Mouse (Mus musculus) embryonic fibroblast, embryonic 13.5 days (primary cell): Measurements from ENCODE around the gene Snap29. TPM values are rescaled to one million over a fixed set of nuclear protein-coding genes. Genes with fewer than 3 reads are reported as not detected.

Source experiments
- H3K27ac ChIP-seq: 2 replicates; pipeline ENCODE4 v1.5.1; 2012; ENCODE audit warnings: low read length, control low read depth, inconsistent platforms; ENCODE audit not compliant: insufficient read depth
- H3K4me1 ChIP-seq: 2 replicates; pipeline ENCODE4 v1.6.1; 2011; ENCODE audit warnings: low read length; ENCODE audit not compliant: control insufficient read depth, insufficient read depth
- H3K4me3 ChIP-seq: 2 replicates; pipeline ENCODE4 v1.5.1; 2011; ENCODE audit warnings: mild to moderate bottlenecking, control low read depth, low read length; ENCODE audit not compliant: insufficient read depth
- CTCF ChIP-seq: IDR thresholded peaks from 2 replicates; pipeline ENCODE4 v1.5.1; 2011; ENCODE audit warnings: mild to moderate bottlenecking, control low read depth, low read length, moderate library complexity, borderline replicate concordance; ENCODE audit not compliant: insufficient read depth
- POLR2A ChIP-seq: IDR thresholded peaks from 2 replicates; pipeline ENCODE4 v1.6.1; 2011; ENCODE audit warnings: low read depth, mild to moderate bottlenecking, control low read depth, low read length, moderate library complexity
- polyA plus RNA-seq: library from polyadenylated mRNA; stranded (reverse); fragments of >200 nt; gene quantifications from 2 replicates; pipeline ENCODE4 v1.2.4, GENCODE M21; 2011; ENCODE audit warnings: low read depth; ENCODE audit not compliant: missing spikeins, insufficient read length

The Snap29 gene
- polyA plus RNA-seq, 1 experiment, result 19.5 TPM

DNA sequence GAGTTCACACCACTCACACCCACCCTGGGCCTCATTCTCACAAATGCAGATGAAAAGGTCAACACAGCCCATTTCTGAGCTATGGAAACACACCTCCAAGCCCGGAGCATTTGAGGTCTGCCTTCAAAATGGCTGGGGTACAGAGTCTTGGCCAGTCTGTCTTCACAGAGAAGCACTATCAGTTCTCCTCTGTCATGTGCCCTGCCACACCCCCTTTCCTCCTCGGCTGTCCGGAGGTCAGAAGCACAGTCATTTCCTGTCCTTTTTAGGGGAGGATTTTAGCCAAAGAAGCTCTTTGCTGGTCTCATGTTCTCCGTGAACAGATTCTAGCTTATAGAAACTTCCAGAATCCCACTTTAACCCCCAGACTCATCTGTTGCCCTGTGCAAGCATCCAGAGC, 4.4 kb downstream of the Snap29 start:
- no peak overlapping the region for H3K27ac ChIP-seq
- no peak for TF ChIP-seq CTCF
- TF ChIP-seq POLR2A, result no peak

DNA sequence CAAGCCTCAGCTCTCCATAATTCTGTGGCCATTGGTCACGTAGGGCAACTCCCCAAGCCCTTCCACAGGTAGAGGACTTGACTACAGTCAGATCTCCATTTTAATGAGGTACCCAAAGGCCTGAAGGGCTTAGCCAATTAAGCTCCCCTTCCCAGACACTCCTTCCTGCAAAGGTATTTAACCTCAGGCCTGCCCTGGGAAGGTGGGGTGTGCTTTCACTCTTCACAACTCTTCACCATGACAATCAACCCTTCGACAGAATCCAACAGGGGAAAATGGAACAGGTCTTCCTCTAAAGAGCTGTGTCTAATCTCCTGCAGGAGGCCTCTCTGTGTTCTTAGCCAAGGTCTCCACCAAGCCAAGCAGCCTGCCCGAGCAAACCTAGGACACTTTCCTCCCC, 17.2 kb downstream of the Snap29 start:
- no peak for TF ChIP-seq CTCF
- no peak for TF ChIP-seq POLR2A
- Histone ChIP-seq H3K27ac (no peak overlapping the region), H3K4me3 (no peak overlapping the region), H3K4me1 (no peaks in the 10 kb centered on the region)

More for the DNA sequence above, 4.4 kb downstream of the Snap29 start:
- Histone ChIP-seq H3K4me1 (peaks cover 16% of the 10 kb centered on the region), H3K4me3 (no peak overlapping the region)

DNA sequence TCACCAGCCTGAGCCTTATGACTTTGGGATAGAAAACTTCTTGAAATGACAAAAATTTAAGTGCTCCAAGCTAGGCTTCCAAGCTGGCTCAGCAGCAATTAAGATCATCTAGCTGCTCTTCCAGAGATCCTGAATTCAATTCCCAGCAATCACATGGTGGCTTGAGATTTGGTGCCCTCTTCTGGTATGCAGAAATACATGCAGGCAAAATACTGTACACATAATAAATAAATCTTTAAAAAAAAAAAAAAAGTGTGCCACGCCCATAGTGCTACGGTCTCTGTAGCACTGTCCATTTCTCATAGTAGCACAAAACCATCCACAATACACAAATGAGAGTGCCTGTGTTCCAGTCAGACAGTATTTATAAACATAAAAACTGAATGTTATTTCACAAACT, 26.8 kb downstream of the Snap29 start:
- Histone ChIP-seq H3K27ac (no peak overlapping the region), H3K4me3 (no peak overlapping the region), H3K4me1 (no peaks in the 10 kb centered on the region)
- TF ChIP-seq POLR2A, result no peak

DNA sequence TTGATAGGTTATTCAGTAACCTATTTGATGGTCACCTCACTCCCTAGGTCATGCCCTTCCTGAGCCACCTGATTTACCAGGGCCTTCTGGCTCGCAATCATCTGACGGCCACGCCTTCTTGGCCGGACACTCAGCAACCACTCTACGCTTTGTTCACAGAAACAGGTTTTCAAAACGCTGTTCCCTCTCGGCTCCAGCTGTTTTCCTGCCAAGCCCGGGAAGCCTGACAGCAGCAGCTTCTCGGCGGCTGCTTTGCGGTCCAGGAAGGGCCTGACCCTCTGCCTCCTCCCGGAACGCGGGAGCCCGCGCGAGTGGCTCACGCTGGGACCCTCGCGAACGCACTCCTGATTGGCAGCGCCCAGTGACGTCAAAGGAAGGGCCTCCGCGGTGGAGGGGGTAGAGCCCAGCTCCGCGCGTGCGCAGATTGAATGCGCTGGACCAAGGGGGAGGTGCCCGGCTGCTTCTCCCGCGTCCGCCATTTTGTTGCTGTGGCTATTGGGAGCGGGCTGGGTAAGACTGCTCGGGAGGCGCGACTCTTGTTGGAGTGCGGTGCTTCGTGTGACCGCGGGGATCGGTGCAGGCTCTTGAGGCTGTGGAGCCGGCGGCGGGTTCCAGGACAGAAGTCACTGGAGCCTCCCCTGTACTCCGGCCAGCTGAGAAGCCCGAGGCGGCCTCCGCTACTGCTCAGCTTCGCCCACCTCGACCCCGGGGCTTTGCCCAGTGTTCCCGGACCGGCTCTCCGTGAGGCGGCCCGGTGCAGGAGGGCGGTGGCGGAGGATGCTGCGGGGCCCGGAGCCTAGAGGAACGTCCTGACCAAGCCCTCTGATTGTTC, 46.0 kb downstream of the Snap29 start, which contains the start of gene Crkl:
Gene Crkl, plus strand, starts transcription at position 447 of the 832 bp plus-strand sequence.
- peak within 1 kb of the TSS; percentile 44 for H3K27ac ChIP-seq
- H3K4me1 ChIP-seq, result peaks cover 12% of the 10 kb centered on the region
- peak within 1 kb of the TSS; percentile 96 for H3K4me3 ChIP-seq
- peak; percentile 73 for TF ChIP-seq POLR2A
- no peak for TF ChIP-seq CTCF

DNA sequence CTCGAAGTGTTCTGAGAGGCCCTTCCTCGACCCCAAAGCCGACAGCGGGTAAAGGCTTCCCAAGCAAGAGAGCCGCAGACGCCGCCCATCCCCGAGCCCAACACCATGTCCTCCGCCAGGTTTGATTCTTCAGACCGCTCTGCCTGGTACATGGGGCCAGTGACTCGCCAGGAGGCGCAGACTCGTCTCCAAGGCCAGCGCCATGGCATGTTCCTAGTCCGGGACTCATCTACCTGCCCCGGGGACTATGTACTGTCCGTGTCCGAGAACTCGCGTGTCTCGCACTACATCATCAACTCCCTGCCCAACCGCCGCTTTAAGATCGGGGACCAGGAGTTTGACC, 46.6 kb downstream of the Snap29 start:
- peaks cover 15% of the 10 kb centered on the region for H3K4me1 ChIP-seq
- peak overlapping the region; percentile 44 for H3K27ac ChIP-seq
- H3K4me3 ChIP-seq, result peak overlapping the region; percentile 96
- no peak for TF ChIP-seq POLR2A
- TF ChIP-seq CTCF, result no peak

DNA sequence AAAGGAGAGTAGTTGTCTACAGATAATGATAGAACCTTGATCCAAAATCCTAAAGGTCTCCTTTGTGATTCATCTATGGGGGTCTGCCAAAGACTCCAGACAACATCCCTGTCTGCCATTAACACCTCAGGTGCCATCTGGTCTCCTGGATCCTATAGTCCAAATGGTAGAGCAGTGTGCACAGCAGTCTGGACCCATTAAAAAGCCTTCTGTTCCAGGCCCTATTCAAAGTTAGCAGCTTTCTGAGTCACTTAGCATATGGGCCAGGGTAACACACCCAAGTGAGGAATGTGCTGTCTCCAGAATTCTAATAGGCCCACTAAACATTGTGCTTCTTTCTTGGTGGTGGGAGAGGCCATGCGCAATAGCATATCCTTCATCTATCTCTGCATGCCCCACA, 51.1 kb downstream of the Snap29 start:
- H3K4me1 ChIP-seq, result peaks cover 19% of the 10 kb centered on the region
- no peak overlapping the region for H3K4me3 ChIP-seq
- TF ChIP-seq CTCF, result no peak
- no peak for TF ChIP-seq POLR2A
- peak overlapping the region; percentile 14; the same call in 1 of the 2 replicates for H3K27ac ChIP-seq

DNA sequence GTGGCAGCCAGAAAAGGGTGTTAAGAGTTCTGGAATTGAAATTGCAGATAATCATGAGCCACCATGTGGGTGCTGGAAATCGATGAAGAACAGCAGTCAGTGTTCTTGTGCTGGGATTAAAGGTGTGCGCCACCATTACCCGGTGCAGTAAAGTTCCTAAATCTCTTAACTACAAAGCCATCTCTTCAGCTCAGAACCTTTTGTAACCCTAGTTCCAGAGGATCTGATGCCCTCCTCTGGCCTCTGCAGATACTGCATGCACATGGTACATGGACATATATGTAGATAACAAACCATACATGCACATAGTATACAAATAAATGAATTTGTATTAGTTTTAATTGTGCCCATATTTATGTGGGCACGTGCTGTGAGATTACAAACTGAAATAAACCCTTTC, 54.5 kb downstream of the Snap29 start:
- no peak overlapping the region for H3K27ac ChIP-seq
- H3K4me3 ChIP-seq, result no peak overlapping the region
- TF ChIP-seq CTCF, result no peak
- H3K4me1 ChIP-seq, result peaks cover 14% of the 10 kb centered on the region

DNA sequence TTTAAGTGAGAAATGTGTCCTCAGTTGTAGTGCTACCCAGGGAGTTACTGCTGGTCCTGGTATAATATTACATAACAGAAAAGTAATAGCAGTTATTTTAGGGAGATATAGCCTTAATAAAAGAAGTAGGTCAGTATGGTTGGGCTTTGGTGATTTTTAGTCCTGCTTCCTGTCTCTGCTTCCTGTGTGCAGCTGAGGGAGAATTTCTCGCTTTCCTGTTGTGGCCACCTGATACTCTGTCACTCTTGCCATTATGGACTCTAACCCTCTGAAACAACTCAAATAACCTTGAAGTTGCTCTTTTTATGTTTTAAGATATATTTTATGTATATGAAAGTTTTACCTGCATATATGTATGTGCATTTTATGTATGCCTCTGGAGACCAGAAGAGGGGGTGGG, 55.8 kb downstream of the Snap29 start:
- no peak overlapping the region for H3K4me3 ChIP-seq
- no peak overlapping the region for H3K27ac ChIP-seq
- peaks cover 8% of the 10 kb centered on the region for H3K4me1 ChIP-seq
- no peak for TF ChIP-seq POLR2A
- no peak for TF ChIP-seq CTCF

DNA sequence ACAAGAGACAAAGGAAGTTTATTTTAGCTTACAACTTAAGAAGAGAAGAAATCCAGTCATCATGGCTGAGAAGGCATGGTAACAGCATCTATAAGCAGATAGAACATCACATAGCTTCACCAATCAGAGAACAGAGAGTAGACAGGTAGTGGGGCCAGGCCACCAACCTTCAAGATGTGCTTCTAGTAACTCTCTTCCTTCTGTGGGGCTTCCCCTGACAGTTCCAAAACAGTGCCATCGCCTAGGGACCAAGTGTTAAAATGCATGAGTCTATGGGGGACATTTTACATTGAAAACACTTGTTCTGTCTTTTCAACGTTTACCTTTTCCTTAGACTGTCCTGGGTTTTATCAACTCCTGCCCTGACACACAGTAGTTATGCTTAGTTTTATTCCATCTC, 57.4 kb downstream of the Snap29 start:
- H3K4me1 ChIP-seq, result 0 out of 2 replicates have a peak, but pooled peaks cover 3% of the 10 kb centered on the region
- H3K4me3 ChIP-seq, result no peak overlapping the region
- H3K27ac ChIP-seq, result no peak overlapping the region
- no peak for TF ChIP-seq CTCF
- no peak for TF ChIP-seq POLR2A

DNA sequence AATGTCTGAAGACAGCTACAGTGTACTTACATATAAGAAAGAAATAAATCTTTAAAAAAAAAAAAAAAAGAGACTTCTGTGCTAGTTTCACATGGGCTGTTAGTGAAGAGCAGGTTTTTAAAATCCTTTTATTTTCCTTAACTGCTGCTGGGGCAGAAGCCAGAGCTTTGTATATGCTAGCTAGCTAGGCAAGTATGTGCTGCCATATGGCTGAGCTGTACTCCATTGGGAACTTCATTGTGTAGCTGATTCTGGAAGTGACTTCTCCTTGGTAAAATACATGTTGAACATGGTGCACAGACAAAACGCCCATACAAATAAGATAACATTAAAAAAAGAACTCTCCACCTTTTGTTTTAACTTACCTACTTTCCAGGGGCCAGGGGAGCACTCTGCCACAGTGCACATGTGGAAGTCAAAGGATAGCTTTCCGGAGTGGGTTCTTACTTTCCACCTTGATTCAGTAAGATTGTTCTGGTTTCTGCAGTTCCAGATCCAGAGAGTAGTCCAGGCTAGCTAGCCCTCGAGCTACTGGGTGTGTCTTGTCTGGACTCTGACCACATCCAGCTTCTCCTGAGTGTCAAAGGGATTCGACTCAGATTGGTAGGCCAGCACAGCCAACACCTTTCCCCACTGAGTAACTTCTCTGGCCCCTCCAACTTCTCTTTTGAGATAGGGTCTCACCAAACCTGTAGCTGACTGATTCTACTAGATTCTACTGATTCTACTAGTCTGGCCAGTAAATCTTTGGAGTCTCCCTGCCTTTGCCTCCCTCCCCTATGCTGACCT, 61.3 kb downstream of the Snap29 start:
- H3K27ac ChIP-seq, result no peak overlapping the region
- no peak for TF ChIP-seq POLR2A
- TF ChIP-seq CTCF, result no peak
- no peaks in the 10 kb centered on the region for H3K4me1 ChIP-seq
- no peak overlapping the region for H3K4me3 ChIP-seq
